ENCODE assay signal across 9 mouse cellular contexts in genomic region chr2:30495909-30496861, GRCm38 (mm10). TPM values are rescaled to one million over a fixed set of nuclear protein-coding genes. Genes with fewer than 3 reads are reported as not detected.
DNase-seq lines count a peak whose midpoint lies in the region; ATAC-seq and TF ChIP-seq lines count a peak whose summit lies in the region.
"Had no signal": no experiment of that assay in that cellular context is flagged by ENCODE, and none has a peak within 500 bp of the region (broad histone marks: within the 10 kb centered on the region; RNA-seq: fewer than 3 reads in every experiment).

No protein-coding gene starts in this region.

- no peak overlapping the region for H3K9ac ChIP-seq in heart, embryonic 15.5 days
- H3K9ac ChIP-seq in kidney, postnatal 0 days (ENCODE audit: low read depth, low read length): no peak overlapping the region
- H3K9ac ChIP-seq in liver, embryonic 11.5 days (ENCODE audit: low read depth, low read length): no peak overlapping the region; the same call in 1 of the 2 replicates
- H3K9ac ChIP-seq in stomach, embryonic 14.5 days (replicated peaks; ENCODE audit: low read depth, low read length): no peak overlapping the region

- H3K36me3 ChIP-seq in forebrain, embryonic 10.5 days (replicated peaks): no peaks in the 10 kb centered on the region
- H3K36me3 ChIP-seq in heart, embryonic 15.5 days: no peaks in the 10 kb centered on the region
- H3K36me3 ChIP-seq in kidney, postnatal 0 days (ENCODE audit: insufficient read depth, low read length): no peaks in the 10 kb centered on the region
- H3K36me3 ChIP-seq in liver, embryonic 11.5 days (ENCODE audit: control insufficient read depth, insufficient read depth, low read length): no peaks in the 10 kb centered on the region
- H3K36me3 ChIP-seq in stomach, embryonic 14.5 days (ENCODE audit: control insufficient read depth, insufficient read depth, low read length): no peaks in the 10 kb centered on the region
- H3K36me3 ChIP-seq: G1E had no signal

- DNase-seq in 3T3-L1 (ENCODE audit: low read depth, low spot score): peak; percentile 9
- DNase-seq in adrenal gland, postnatal 25 days: peak; percentile 60
- DNase-seq in forebrain, embryonic 10.5 days (ENCODE audit: extremely low spot score, low spot score): peak; percentile 75
- DNase-seq in kidney, postnatal 0 days (ENCODE audit: low spot score): peak; percentile 87
- DNase-seq in liver, embryonic 11.5 days (ENCODE audit: low spot score): peak; percentile 79

- peak overlapping the region; percentile 44 for H3K4me3 ChIP-seq in forebrain, embryonic 10.5 days
- H3K4me3 ChIP-seq in heart, embryonic 15.5 days: peak overlapping the region; percentile 41
- H3K4me3 ChIP-seq in kidney, postnatal 0 days (replicated peaks; ENCODE audit: low read depth, low read length): peak overlapping the region; percentile 14; the same call in 1 of the 2 replicates
- H3K4me3 ChIP-seq in liver, embryonic 11.5 days (ENCODE audit: low read depth, low read length): peak overlapping the region; percentile 28; the same call in 1 of the 2 replicates
- peak overlapping the region; percentile 12; the same call in 1 of the 2 replicates for H3K4me3 ChIP-seq in stomach, embryonic 14.5 days (ENCODE audit: low read depth, low read length)

- H3K4me1 ChIP-seq in forebrain, embryonic 10.5 days: peaks cover 13% of the 10 kb centered on the region
- H3K4me1 ChIP-seq in heart, embryonic 15.5 days (replicated peaks): peaks cover 9% of the 10 kb centered on the region
- peaks cover 6% of the 10 kb centered on the region for H3K4me1 ChIP-seq in kidney, postnatal 0 days (replicated peaks; ENCODE audit: insufficient read depth, low read length)
- peaks cover 4% of the 10 kb centered on the region; the same call in 1 of the 2 replicates for H3K4me1 ChIP-seq in liver, embryonic 11.5 days (replicated peaks; ENCODE audit: control insufficient read depth, insufficient read depth, low read length)
- H3K4me1 ChIP-seq in stomach, embryonic 14.5 days (ENCODE audit: control insufficient read depth, insufficient read depth, low read length): no peaks in the 10 kb centered on the region

- H3K4me2 ChIP-seq in heart, embryonic 15.5 days: peak overlapping the region; percentile 67
- peak overlapping the region; percentile 55 for H3K4me2 ChIP-seq in kidney, postnatal 0 days (ENCODE audit: low read length)
- H3K4me2 ChIP-seq in liver, embryonic 11.5 days: peak overlapping the region; percentile 52
- H3K4me2 ChIP-seq in stomach, embryonic 14.5 days (replicated peaks; ENCODE audit: low read depth, low read length): peak overlapping the region; percentile 37

- peak overlapping the region; percentile 80 for H3K27ac ChIP-seq in forebrain, embryonic 10.5 days
- 0 out of 2 replicates have a peak overlapping the region, but pooled peaks have one; percentile 16 for H3K27ac ChIP-seq in heart, embryonic 15.5 days
- H3K27ac ChIP-seq in kidney, postnatal 0 days: no peak overlapping the region
- H3K27ac ChIP-seq in liver, embryonic 11.5 days (ENCODE audit: low read depth, low read length): no peak overlapping the region
- no peak overlapping the region for H3K27ac ChIP-seq in stomach, embryonic 14.5 days (ENCODE audit: low read length)

- TF ChIP-seq CTCF in kidney, postnatal 0 days (IDR thresholded peaks at IDR 0.05; ENCODE audit: low read depth): no peak

- peak; percentile 90 for ATAC-seq in heart, embryonic 15.5 days (replicated peaks; ENCODE audit: insufficient number of reproducible peaks, insufficient read depth, low FRiP score, low read depth)
- peak; percentile 90 for ATAC-seq in kidney, postnatal 0 days (replicated peaks; ENCODE audit: low FRiP score, low read depth)
- peak; percentile 86 for ATAC-seq in liver, embryonic 11.5 days (replicated peaks; ENCODE audit: low FRiP score)
- peak; percentile 76 for ATAC-seq in monocyte, adult 5-6 weeks (replicated peaks; ENCODE audit: insufficient number of reproducible peaks, low FRiP score, low TSS enrichment, poor library complexity, severe bottlenecking)
- ATAC-seq in stomach, embryonic 14.5 days (ENCODE audit: insufficient number of reproducible peaks, insufficient read depth, low FRiP score, low read depth): peak; percentile 92

- H3K9me3 ChIP-seq in forebrain, embryonic 10.5 days: no peaks in the 10 kb centered on the region
- no peaks in the 10 kb centered on the region; the same call in 1 of the 2 replicates for H3K9me3 ChIP-seq in heart, embryonic 15.5 days (replicated peaks)
- no peaks in the 10 kb centered on the region for H3K9me3 ChIP-seq in kidney, postnatal 0 days (replicated peaks; ENCODE audit: low read length)
- H3K9me3 ChIP-seq in liver, embryonic 11.5 days (ENCODE audit: control insufficient read depth, low read length): no peaks in the 10 kb centered on the region
- no peaks in the 10 kb centered on the region for H3K9me3 ChIP-seq in stomach, embryonic 14.5 days (ENCODE audit: control insufficient read depth, low read depth, low read length)
- H3K9me3 ChIP-seq: G1E had no signal

- no peaks in the 10 kb centered on the region for H3K27me3 ChIP-seq in forebrain, embryonic 10.5 days (ENCODE audit: poor library complexity, severe bottlenecking)
- no peaks in the 10 kb centered on the region for H3K27me3 ChIP-seq in heart, embryonic 15.5 days
- H3K27me3 ChIP-seq in kidney, postnatal 0 days (ENCODE audit: insufficient read depth, low read length): no peaks in the 10 kb centered on the region
- H3K27me3 ChIP-seq in liver, embryonic 11.5 days (replicated peaks; ENCODE audit: control insufficient read depth, insufficient read depth, low read length): no peaks in the 10 kb centered on the region
- no peaks in the 10 kb centered on the region for H3K27me3 ChIP-seq in stomach, embryonic 14.5 days (ENCODE audit: control insufficient read depth, insufficient read depth, low read length)

- 27% methylated on average over 22 of the region's 22 CpGs for WGBS in forebrain, embryonic 10.5 days
- whole genome bisulfite sequencing in heart, embryonic 15.5 days: 26% methylated on average over 22 of the region's 22 CpGs
- 27% methylated on average over 22 of the region's 22 CpGs for WGBS in kidney, postnatal 0 days
- WGBS in liver, embryonic 11.5 days: 27% methylated on average over 22 of the region's 22 CpGs
- WGBS in stomach, embryonic 14.5 days: 20% methylated on average over 22 of the region's 22 CpGs

RNA-seq across cellular contexts. Expression of gene Ier5l, which starts 22.2 kb away (rescaled TPM):
- 5.9 and 6.3 TPM in 2 replicates for total RNA-seq in adrenal gland, postnatal 25 days (2021)
- polyA plus RNA-seq in forebrain, embryonic 10.5 days (2016; fragmentation: Nextera tagmentation; extraction: Ambion mirVana): 1.6 and 2.0 TPM in 2 replicates
- polyA plus RNA-seq in heart, embryonic 15.5 days (2015; fragmentation: Nextera tagmentation; extraction: Ambion mirVana): 1.7 and 2.0 TPM in 2 replicates
- 3.5 and 8.1 TPM in 2 replicates for polyA plus RNA-seq in kidney, postnatal 0 days (2015; fragmentation: Nextera tagmentation; extraction: Ambion mirVana)
- polyA plus RNA-seq in liver, embryonic 11.5 days (2014; fragmentation: Nextera tagmentation; extraction: Ambion mirVana): 1.2 TPM in 2 replicates
- 0.29 to 1.8 TPM (median 1.7 TPM) in 3 replicates for total RNA-seq in monocyte, adult 5-6 weeks (2017)
- 2.8 and 3.1 TPM in 2 replicates for polyA plus RNA-seq in stomach, embryonic 14.5 days (2014; fragmentation: Nextera tagmentation; extraction: Ambion mirVana)
- total RNA-seq: G1E had no signal
- polyA plus RNA-seq: G1E had no signal

Comparison
In these comparisons a context has a peak if more than half of its experiments do, and no peak if none do; other contexts are left out.
1. DNase-seq: peak in every context shown above with its lines; median percentile 87 in kidney, postnatal 0 days; 79 in liver, embryonic 11.5 days; 75 in forebrain, embryonic 10.5 days; 60 in adrenal gland, postnatal 25 days; 9 in 3T3-L1.
2. H3K27ac ChIP-seq: peak in forebrain, embryonic 10.5 days (single experiment) and heart, embryonic 15.5 days (single experiment); none in kidney, postnatal 0 days (single experiment), liver, embryonic 11.5 days (single experiment) and stomach, embryonic 14.5 days (single experiment).
3. Peak in every context shown above with its lines, with median percentiles within 50 percentile points of each other: H3K4me3 ChIP-seq, ATAC-seq and H3K4me2 ChIP-seq.